8 mouse cellular contexts compared by ENCODE assay signal in genomic region chr16:30653806-30654205, GRCm38 (mm10). TPM values are rescaled to one million over a fixed set of nuclear protein-coding genes. Genes with fewer than 3 reads are reported as not detected.
DNase-seq lines count a peak whose midpoint lies in the region; ATAC-seq and TF ChIP-seq lines count a peak whose summit lies in the region.
"Had no signal": no experiment of that assay in that cellular context is flagged by ENCODE, and none has a peak within 500 bp of the region (broad histone marks: within the 10 kb centered on the region; RNA-seq: fewer than 3 reads in every experiment).

No protein-coding gene starts in this region.

- intact Hi-C loops in gastrocnemius, adult 2 months (cut with DNase I), result loop anchor here (5.0 kb wide), 2 partner anchors 52 to 88 kb away; no protein-coding TSS in a partner anchor

- no peaks in the 10 kb centered on the region for H3K9me3 ChIP-seq in lung, postnatal 0 days (ENCODE audit: low read length)
- H3K9me3 ChIP-seq in stomach, postnatal 0 days (ENCODE audit: control insufficient read depth, low read length), result no peaks in the 10 kb centered on the region
- no peaks in the 10 kb centered on the region for H3K9me3 ChIP-seq in liver, postnatal 0 days (ENCODE audit: low read length)
- H3K9me3 ChIP-seq: lung, embryonic 15.5 days had no signal

- peak; percentile 55 for DNase-seq in lung, postnatal 14 days
- DNase-seq in lung, postnatal 0 days (ENCODE audit: low spot score), result no peak
- peak; percentile 61 to 63 for DNase-seq in cerebellum, adult 18-20 months
- DNase-seq in gastrocnemius, adult 2 months, result peak; percentile 92
- DNase-seq in layer of hippocampus, postnatal 25 days (ENCODE audit: extremely low spot score in 1 of 2, low spot score in 1 of 2), result peak; percentile 30 to 59
- no peak for DNase-seq in stomach, postnatal 0 days (ENCODE audit: low spot score)
- no peak for DNase-seq in liver, postnatal 0 days

- no peak overlapping the region for H3K27ac ChIP-seq in lung, postnatal 0 days (ENCODE audit: low read length)
- H3K27ac ChIP-seq in gastrocnemius, adult 2 months, result peak overlapping the region; percentile 69
- no peak overlapping the region for H3K27ac ChIP-seq in stomach, postnatal 0 days (replicated peaks)
- no peak overlapping the region for H3K27ac ChIP-seq in liver, postnatal 0 days (ENCODE audit: low read depth)

- WGBS in lung, postnatal 0 days, result 85% methylated on average over 5 of the region's 5 CpGs
- WGBS in stomach, postnatal 0 days, result 79% methylated on average over 5 of the region's 5 CpGs
- WGBS in liver, postnatal 0 days (ENCODE audit: insufficient replicate concordance), result 81% methylated on average over 5 of the region's 5 CpGs

- no peak for ATAC-seq in lung, postnatal 0 days
- ATAC-seq in stomach, postnatal 0 days (ENCODE audit: low FRiP score, low TSS enrichment), result no peak
- ATAC-seq in liver, postnatal 0 days, result no peak

- no peak overlapping the region for H3K9ac ChIP-seq in lung, postnatal 0 days (replicated peaks; ENCODE audit: low read depth)
- H3K9ac ChIP-seq in stomach, postnatal 0 days (ENCODE audit: low read length), result no peak overlapping the region
- H3K9ac ChIP-seq in liver, postnatal 0 days (replicated peaks), result no peak overlapping the region
- H3K9ac ChIP-seq: lung, embryonic 15.5 days had no signal

- no peak overlapping the region for H3K4me3 ChIP-seq in lung, postnatal 0 days (ENCODE audit: low read depth, low read length)
- no peak overlapping the region for H3K4me3 ChIP-seq in gastrocnemius, adult 2 months
- H3K4me3 ChIP-seq in stomach, postnatal 0 days (ENCODE audit: low read depth, low read length), result no peak overlapping the region
- no peak overlapping the region for H3K4me3 ChIP-seq in liver, postnatal 0 days (ENCODE audit: low read depth, low read length)
- H3K4me3 ChIP-seq: lung, embryonic 15.5 days had no signal

- no peaks in the 10 kb centered on the region for H3K4me1 ChIP-seq in lung, postnatal 0 days (ENCODE audit: insufficient read depth, low read depth, low read length)
- no peaks in the 10 kb centered on the region for H3K4me1 ChIP-seq in stomach, postnatal 0 days (replicated peaks; ENCODE audit: control insufficient read depth, insufficient read depth)
- no peaks in the 10 kb centered on the region for H3K4me1 ChIP-seq in liver, postnatal 0 days (ENCODE audit: insufficient read depth)

- H3K36me3 ChIP-seq in lung, postnatal 0 days (ENCODE audit: insufficient read depth, low read length), result no peaks in the 10 kb centered on the region
- no peaks in the 10 kb centered on the region for H3K36me3 ChIP-seq in stomach, postnatal 0 days (ENCODE audit: control insufficient read depth, insufficient read depth, low read length)
- no peaks in the 10 kb centered on the region for H3K36me3 ChIP-seq in liver, postnatal 0 days (replicated peaks; ENCODE audit: insufficient read depth, low read length)
- H3K36me3 ChIP-seq: lung, embryonic 15.5 days had no signal

- no peak for TF ChIP-seq EP300 in lung, postnatal 0 days (IDR thresholded peaks at IDR 0.05)
- TF ChIP-seq EP300 in stomach, postnatal 0 days (optimal IDR thresholded peaks at IDR 0.05), result no peak
- TF ChIP-seq EP300 in liver, postnatal 0 days (IDR thresholded peaks at IDR 0.05; ENCODE audit: low read depth), result no peak

- TF ChIP-seq CTCF in lung, postnatal 0 days (IDR thresholded peaks at IDR 0.05), result no peak
- no peak for TF ChIP-seq CTCF in gastrocnemius, adult 2 months (IDR thresholded peaks at IDR 0.05)
- no peak for TF ChIP-seq CTCF in stomach, postnatal 0 days (IDR thresholded peaks at IDR 0.05; ENCODE audit: low read depth)
- no peak for TF ChIP-seq CTCF in liver, postnatal 0 days (IDR thresholded peaks at IDR 0.05; ENCODE audit: low read depth)

- no peaks in the 10 kb centered on the region for H3K27me3 ChIP-seq in lung, postnatal 0 days (replicated peaks; ENCODE audit: insufficient read depth, low read length)
- H3K27me3 ChIP-seq in stomach, postnatal 0 days (ENCODE audit: control insufficient read depth, insufficient read depth, low read length), result no peaks in the 10 kb centered on the region
- H3K27me3 ChIP-seq in liver, postnatal 0 days (ENCODE audit: insufficient read depth, low read length), result no peaks in the 10 kb centered on the region
- H3K27me3 ChIP-seq: lung, embryonic 15.5 days had no signal

- no peak overlapping the region for H3K4me2 ChIP-seq in lung, postnatal 0 days (replicated peaks; ENCODE audit: low read depth, low read length)
- H3K4me2 ChIP-seq in stomach, postnatal 0 days (replicated peaks; ENCODE audit: low read depth), result no peak overlapping the region
- no peak overlapping the region for H3K4me2 ChIP-seq in liver, postnatal 0 days (ENCODE audit: low read depth, low read length)
- H3K4me2 ChIP-seq: lung, embryonic 15.5 days had no signal

RNA-seq across cellular contexts. Expression of gene Fam43a, which starts 54.3 kb away (rescaled TPM):
- polyA plus RNA-seq in lung, postnatal 0 days (2015; fragmentation: Nextera tagmentation; extraction: Ambion mirVana), result 19.5 and 20.9 TPM in 2 replicates
- total RNA-seq in gastrocnemius, adult 2 months (2021), result 1 to 10 TPM; 4.7 to 6.9 TPM
- 10 to 100 TPM in 1 of 2 experiments, 1 to 10 TPM in 1; 9.0 to 12.7 TPM for total RNA-seq in layer of hippocampus, postnatal 25 days (2021)
- 13.4 and 14.2 TPM in 2 replicates for polyA plus RNA-seq in stomach, postnatal 0 days (2015; fragmentation: Nextera tagmentation; extraction: Ambion mirVana)
- polyA plus RNA-seq in liver, postnatal 0 days (2015; fragmentation: Nextera tagmentation; extraction: Ambion mirVana), result 6.1 and 6.8 TPM in 2 replicates

Comparison
In these comparisons a context has a peak if more than half of its experiments do, and no peak if none do; other contexts are left out.
1. DNase-seq: peak in lung, postnatal 14 days (single experiment), cerebellum, adult 18-20 months (2 of 2), gastrocnemius, adult 2 months (single experiment) and layer of hippocampus, postnatal 25 days (2 of 2); none in lung, postnatal 0 days (single experiment), stomach, postnatal 0 days (single experiment) and liver, postnatal 0 days (single experiment).